Mouse (Mus musculus) ovary, adult 18-20 months (tissue): ENCODE data around the gene Galnt16.

Experiments
- DNase-seq: peaks from one replicate; pipeline ENCODE4 v3.0.0; 2022; ENCODE audit warnings: low spot score, mixed read lengths

Galnt16 gene

DNA sequence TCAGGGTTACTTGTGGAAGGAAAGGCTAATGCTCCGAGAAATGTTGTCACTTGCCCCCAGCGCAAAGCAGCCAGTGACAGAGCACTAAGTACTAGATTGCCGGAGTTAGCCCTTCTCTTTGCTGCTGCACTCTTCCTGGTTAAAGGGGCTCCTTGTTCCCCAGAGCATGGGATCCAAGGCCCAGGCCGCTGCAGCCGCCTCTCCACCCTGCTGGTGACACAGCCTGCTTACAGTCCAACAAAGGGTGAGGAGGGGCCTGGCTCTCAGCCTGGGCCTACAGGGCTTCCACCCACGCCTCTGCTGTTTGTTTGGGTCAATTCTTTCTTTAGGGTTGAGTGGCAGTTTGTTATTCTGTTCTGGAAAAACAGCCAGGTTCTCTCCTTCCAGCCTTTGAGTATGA, 80.7 kb downstream of the Galnt16 start:
- peak; percentile 23 for DNase-seq

DNA sequence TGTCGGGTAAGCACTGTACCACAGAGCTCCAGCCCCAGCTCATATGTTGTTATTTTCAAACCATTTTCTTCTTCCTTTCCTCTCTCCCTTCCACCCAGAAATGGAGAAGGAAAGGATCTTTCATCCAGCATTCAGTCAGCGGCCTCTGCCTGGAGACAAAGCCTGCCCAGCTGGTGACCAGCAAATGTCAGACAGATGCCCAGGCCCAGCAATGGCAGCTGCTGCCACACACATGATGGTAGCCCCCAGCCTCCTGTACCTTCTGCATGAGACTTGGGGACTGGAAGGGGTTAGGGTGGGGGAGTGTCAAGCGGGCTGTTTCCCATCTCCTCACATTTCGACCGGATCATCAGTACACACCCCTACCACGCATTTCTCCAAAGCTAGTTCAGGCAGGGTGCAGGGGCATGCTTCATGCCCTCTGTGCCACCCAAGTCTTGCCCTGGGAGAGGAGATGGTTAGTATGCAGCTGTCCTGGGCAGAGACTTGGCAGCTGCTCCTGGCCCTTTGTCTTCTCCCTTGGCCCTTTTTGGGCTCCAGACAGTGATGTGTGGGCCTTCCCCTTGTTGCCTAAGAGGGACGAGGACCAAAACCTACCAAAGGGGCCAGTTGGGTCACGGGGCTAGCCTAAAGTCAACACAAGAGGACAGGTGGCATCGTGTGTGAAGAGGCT, 83.7 kb downstream of the Galnt16 start:
- no peak for DNase-seq

DNA sequence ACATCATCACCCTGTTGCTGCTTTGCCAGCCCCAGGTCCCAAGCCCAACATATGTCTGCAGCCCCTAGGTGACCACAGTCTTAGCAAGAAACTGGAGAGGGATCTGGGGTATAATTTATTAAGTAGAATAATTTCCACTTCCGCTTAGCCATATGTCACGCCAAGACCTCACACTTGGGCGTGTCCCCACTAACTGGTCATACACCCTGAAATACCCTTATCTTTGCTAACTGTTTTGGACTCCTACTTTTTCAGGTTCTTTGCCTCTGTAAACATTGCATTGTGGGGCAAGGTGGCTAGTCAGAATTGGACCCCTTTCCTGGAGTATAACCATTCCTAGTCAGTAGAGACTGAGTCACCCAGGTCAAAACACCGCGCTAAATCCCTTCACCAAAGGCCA, 84.4 kb downstream of the Galnt16 start:
- no peak for DNase-seq

DNA sequence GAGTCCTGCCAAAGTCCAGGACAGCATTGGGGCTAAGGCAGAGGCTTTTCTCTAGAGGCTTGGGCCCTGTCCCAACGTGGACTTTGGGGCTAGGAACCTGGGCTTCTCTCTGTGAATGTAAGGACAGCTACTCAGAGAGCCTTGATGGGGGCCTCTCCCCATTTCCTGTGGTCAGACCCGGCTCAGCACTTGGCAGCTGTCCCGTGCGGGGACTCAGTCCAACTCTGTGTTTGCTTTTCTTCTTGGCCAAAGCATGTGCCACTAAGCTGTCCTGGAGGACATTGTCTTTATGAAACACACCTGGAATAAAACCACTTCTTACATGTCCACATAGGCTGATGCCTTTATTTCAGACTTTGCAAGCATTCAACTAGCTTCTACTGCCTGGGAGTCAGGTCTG, 85.5 kb downstream of the Galnt16 start:
- peak; percentile 44 for DNase-seq

DNA sequence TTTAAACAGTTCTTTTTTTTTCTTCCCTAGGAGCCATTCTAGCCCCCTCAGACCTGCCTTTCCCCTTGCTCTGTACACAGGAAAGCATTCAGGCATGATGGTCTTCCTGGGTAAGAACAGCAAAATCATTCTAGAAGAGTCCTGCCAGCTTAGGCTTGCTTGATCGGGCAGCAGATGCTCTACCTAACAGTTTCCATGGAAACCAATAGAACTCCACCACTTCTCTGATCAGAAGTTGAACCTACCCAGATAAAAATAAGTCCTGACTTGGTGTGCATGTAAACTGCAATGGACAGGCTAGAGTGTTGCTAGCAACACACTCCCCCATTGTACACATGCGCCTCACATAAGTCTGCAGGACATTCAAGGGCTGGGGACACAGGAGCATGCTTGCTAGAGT, 86.1 kb downstream of the Galnt16 start:
- no peak for DNase-seq

DNA sequence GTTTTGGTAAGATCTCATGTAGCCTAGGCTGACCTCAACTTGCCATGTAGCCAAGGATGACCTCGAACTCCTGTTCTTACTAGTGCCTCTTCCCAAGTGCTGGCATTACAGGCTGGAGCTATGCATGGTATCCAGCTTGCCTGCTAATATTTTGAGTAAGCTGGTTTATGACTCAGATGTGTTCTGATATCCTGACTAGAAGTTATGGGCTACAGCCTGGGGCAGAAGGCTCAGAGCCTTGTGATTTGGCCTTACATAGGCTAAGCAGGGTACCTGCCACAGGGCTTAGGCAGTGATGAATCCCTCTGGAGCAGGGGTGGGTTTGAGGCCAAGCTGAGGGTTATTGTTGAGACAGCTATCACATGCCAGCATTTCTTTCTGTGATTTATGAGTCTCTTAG, 90.5 kb downstream of the Galnt16 start:
- no peak for DNase-seq

DNA sequence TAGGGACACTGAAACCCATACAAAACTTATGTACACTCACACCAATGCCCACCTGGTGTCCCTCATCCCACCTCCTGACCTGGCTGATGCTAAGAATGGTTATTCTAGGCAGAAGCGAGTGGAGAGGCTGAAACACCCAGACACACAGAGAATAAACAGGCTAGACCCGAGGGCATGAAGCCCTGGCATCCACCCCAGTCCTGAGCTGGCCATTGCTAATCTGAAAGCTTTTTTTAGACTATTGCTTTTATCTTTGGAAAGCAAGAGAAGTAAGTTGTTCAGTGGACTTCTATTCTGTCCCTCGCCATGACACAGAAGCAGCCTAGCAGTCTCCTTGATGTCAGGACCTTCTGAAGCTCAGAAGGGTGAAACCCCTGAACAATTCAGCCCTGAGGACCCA, 91.9 kb downstream of the Galnt16 start:
- DNase-seq, result peak; percentile 13

DNA sequence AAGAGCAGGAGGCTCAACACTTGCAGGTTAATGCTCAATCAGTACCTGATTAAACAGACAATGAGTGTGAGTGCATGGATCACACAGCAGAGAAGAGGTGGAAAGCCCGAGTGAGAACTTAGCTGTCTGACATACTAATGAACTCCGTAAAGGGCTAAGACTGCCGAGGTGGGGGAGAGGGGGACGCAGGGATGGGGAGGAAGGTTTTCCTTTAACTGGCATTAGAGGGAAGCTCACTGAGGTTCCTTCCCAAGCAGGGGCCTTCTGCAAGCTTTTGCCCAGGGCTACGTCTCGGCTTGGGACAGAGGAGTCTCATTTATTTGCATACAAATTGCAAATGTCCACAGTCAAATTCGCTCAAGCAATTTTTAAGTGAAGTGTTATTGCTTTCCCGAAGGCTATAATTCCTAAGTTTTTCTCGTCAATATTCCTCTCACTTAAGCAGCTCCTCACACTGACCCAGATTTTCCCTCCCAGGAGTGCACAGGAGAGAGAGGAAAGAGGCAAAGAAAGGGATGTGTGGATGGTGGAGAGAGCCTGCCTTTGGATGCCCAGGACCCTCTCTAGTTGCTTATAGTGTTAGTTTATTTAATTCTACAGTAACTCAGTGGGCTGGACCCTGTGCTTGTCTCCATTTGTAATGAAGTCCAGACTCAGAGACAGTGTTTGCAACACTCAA, 94.2 kb downstream of the Galnt16 start:
- DNase-seq, result no peak

DNA sequence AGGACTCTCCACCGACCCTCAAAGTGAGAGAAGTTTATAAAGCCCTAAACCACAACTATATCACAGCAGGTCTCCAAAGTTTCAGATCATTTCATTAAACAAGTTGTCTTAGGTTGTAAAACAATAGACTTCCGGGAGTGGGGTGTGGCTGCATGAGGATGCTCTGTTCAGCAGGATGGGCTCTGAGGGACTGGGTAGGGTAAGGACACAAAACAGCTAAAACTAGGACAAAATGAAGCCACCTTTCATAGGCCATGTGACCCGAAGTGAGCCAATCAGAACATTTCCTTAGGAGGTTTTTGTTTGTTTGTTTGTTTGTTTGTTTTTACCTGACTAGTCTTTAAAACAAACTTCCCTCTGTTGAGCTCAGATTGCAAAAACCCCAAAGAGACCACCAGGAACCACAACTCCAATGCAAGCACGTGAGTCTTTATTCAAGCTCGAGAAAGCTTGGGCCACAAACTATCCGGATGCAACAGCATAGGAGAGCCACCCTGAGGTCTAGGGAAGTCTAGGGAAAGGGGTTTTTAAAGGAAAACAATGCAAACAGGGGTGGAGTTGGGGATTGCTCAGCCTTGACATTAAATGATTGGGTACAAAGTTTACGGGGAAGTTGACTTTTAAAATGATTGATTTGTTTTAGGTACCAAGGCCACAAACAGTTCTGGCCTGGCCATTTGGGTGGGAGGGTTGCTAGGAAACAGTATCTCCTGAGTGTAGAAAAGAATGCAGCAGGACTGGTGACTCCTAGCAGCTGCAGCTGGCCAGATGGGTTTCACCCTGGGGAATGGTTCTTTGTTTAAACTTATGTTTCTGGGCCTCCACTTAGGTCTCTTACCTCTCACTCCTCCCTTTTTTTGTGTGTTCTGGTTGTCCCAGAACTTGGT, 97.5 kb downstream of the Galnt16 start:
- DNase-seq, result no peak

DNA sequence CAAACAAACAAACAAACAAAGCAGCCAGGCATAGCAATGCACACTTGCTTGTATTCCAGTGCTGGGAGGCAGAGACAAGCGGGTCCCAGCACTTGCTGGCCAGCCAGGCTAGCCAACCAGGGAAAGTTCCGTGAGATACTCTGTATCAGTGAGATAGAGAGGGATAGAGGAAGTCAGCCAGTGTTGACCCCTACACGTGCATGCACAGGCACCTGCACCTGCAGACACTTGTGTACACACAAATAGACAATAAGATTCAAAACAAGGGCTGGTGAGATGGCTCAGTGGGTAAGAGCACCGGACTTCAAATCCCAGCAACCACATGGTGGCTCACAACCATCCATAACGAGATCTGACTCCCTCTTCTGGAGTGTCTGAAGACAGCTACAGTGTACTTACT, 102.4 kb downstream of the Galnt16 start:
- no peak for DNase-seq

DNA sequence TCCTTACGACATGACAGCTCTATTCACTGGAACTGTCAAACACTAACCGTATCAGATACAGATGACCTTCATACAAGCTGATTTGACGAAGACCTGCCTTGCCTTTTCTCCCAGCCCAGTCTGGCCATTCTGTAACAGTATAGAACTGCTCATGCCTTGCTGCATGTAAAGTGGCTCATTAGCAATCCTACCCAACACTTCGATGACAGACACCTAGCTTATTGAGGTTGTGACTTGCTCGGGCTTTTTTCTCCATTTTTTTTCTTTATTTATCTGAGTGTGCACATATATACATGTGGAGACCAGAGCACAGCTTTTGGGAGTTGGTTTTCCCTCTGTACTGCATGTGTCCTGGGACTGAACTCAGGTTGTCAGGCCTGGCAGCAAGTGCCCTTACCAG, 113.7 kb downstream of the Galnt16 start:
- DNase-seq, result no peak

DNA sequence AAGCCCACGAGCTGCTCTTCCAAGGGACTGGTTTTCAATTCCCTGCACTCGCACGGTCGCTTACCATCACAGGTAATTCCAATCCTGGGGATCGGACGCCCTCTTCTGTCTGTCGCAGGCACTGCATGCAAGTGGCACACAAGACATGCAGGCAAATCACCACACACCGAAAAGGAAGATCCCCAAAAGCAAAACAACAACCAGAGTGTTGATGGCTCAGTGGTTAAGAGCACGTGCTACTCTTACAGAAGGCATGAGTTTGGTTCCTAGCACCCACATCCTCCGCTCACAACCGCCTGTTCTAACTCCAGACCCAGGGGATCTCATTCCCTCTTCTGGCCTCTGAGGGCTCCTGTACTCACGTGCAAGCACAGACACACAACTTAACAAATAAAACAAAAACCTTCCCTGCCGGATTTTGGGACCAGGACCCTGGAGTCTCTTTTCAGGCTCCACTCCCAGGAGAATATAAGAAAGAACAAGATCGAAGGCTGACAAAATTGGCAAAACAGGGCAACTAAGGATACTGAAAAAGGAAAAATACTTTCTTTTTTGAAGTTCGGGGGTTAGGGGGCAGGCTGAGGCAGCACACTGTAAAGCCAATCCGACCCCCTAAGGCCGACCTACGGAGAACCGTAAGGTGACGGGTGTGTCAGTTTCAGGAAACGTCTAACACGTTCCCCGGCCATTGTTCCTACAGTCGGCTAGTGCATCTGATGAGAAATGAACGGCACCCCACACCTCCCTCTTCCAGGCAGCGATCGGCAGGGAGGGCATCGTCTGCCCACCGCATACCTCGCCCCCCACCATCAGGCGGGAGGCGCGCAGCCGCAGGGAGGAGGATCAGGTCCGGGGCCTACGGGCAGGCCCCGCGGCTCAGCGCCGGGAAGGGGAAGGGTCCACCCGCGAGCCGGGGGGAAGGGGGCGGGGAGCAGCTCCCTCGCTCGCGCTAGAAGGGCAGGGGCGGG, 124.9 kb downstream of the Galnt16 start:
- no peak for DNase-seq

DNA sequence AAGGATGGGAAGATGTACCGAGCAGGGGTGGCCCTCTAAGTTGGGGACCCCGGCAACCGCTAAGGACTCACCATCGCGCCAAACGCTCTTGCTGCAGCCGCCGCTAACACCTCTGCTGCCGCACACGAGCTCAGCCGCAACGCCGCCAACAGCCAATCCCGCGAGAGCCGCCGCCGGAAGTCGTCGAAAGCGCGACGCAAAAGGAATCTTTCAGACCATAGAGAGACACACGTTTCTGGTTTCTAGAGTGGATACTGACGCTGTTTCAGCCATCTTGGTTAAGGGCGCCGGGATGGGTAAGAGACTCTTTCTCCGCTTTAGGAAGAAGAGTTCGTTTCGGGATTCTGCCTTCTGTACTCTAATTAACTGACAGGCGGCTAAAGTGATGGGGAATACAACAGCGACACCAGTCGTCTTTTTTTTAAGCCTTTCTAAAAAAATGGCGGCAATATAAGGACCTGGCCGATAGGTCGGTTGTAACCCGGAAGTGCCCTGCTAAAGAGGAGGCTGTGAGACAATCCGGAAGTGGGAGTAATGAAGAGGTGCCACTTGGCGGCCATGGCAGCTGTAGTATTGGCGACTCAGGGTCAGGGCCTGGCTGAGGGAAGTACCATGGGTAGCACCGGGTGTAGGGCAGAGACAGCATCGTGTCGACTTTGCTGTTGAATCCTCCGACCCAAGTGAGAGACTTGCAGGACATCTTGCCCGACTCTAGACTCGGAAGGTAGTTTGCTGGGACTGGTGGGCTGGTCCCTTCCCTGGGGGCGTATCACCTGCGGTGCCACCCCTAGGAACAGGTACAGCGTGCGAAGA, 125.8 kb downstream of the Galnt16 start, which contains the start of the genes Slc39a9 and Erh:
TSS of gene Slc39a9 (plus strand) at position 191 of the 813 bp plus-strand sequence.
TSS of gene Erh (minus strand) at position 649 of the 813 bp plus-strand sequence.
- peak; percentile 90 for DNase-seq

DNA sequence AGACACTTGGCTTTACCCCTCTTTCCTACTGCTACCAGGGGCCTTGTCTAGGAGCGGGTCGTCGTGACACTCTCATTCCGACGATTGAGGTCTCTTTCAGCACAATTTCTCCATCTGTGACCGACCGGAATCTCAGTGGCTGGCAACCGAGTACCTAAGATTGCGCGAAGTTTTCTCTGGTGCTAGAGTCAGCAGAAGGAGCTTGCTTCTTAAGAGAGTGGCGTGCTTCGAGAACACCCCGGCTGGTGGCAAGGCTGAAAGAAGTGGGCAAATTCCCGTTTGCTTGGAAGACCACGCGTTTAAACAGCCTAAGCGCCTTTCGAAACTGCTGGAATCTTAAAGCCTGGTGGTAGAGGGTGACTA, 126.4 kb downstream of the Galnt16 start:
- DNase-seq, result no peak

DNA sequence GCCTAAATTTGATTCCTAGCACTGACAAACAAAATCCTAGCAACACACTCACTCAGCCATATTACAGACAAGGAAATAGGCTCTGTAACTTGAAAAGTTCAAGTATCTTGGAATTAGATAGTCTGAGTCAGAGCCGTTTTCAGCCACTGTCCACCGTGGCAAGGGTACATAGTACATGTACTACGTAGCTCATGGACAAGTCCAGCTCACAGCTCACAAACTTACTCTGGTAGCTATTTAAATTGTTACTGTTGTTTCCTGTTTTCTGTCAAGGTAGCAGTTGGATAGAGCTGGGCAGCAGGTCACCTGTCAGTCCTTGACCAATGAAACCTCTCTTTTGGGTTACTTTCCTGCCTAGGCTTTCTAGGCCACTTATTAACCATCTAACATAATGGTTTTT, 128.3 kb downstream of the Galnt16 start:
- no peak for DNase-seq

DNA sequence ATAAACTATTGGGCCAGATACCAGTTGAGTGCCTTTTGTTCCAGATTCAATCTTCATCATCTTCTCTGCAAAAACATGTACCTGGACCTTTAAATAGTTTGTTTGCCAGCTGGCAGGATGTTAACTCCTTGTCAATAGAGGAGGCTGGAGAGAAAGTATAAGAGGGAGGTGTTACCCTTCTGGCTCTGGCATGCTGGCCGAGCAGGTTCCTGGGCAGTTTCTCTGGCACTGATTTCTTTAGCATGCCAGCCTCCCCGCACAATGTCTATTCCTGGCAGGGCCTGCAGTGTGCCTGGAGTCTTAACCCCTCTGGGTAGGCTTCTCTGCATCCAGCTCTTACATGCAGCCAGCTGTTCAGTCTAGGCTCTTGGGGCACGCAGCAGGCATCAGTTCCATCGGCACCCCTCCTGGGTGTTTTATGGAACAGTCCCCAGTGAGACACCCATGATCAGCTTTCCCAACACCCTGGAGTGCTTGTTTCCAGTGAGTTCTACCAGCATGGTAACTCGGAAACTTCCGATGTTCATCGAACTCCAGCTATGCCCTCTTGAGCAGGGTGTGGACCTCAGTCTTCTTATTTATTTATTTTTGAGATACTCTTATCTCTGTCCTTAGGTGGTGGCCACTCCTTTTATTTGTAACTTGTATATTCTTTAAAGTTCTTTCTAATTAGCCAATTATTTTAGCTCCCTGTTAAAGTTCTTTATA, 136.0 kb downstream of the Galnt16 start:
- DNase-seq, result peak; percentile 37

DNA sequence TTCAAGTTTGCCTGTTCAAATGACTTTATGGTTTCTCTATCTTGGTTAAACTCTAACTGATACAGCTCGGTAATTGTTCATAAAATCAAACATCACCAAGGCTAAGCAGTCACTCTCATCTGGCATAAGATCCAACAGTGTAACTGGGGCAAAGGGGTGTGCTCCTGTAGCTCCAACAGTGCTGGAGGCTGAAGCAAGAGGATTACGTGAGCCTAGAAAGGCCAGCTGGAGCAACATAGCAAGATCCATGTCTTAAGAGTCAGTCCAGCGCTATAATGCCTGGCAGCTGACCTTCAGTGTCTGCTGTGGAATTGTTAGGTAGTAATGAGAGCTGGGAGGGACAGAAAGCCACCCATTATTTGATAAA, 136.6 kb downstream of the Galnt16 start:
- no peak for DNase-seq

DNA sequence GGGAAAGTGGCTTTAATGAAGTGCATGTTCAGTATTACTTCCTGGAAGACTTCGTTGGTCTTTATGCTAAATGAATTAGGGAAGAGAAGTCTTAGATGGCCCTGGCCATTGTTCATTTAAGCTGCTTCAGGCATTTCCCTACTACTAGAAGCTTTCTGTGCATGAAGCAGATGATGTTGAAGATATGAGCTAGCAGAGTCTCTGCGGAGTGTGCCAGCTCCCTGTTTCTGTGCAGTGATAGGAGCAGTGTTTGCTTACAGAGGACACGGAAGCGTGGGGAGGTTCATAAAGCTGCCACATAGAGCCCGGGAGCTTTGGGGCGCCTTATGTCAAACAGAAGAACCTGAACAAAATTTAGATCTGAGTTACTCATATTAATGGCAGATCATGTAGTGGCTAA, 140.6 kb downstream of the Galnt16 start:
- no peak for DNase-seq

DNA sequence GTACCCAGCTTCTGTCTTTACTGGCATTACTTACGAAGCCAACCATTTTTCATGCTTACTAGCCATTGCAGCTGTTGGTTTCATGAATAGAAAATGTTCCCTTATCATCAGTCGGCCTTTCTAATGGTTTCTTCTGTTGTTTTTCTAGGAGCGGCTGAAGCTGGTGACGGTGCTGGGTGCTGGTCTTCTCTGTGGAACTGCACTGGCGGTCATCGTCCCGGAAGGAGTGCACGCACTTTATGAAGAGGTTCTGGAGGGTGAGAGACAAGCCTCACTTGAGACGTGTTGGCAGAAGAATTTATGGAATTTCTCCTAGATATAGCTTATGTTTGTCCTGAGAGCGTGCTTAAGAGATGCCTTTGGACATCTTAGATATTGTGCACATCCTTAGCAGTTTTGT, 144.2 kb downstream of the Galnt16 start:
- DNase-seq, result no peak

DNA sequence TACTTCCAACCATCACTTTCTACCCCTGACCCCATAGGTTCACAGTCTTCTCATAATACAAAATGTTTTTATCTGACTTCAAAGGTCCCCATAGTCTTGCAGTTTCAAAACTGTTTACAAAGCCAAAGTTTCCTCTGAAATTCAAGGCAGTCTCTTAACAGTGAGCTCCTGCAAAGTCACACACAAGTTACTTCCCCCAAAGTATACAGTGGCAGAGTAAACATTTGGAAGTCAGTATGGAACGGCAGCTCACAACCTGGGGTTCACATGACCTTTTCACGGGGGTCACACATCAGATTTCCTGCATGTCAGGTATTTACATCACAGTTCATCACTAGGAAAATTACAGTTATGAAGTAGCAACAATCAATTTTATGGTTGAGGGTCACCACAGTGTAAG, 145.9 kb downstream of the Galnt16 start:
- no peak for DNase-seq
